ENCODE assay signal across 20 mouse cellular contexts in the genomic region with DNA sequence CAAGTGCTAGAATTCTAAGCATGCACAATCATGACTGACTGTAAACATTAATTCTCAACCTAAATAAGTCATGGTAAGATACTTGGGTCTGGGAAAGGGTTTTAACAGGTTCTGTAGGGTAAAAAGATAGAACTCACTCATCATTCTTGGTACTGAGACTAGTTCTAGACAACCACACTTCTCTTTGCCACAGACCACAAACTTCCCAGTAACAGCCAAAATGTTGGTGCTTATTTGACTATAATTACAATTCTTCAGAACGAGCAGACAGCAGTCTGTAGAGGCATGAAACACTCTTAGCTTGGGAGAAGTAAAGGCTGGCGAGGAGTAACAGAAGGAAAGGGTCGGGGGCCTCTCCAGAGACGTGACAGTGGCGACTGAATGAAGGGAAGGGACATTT.
DNase-seq lines count a peak whose midpoint lies in the region; ATAC-seq and TF ChIP-seq lines count a peak whose summit lies in the region.
"Had no signal": no experiment of that assay in that cellular context is flagged by ENCODE, and none has a peak within 500 bp of the region (broad histone marks: within the 10 kb centered on the region; RNA-seq: fewer than 3 reads in every experiment).

No protein-coding gene starts in this region.

- no peaks in the 10 kb centered on the region for H3K9me3 ChIP-seq in liver, embryonic 14.5 days (ENCODE audit: control insufficient read depth, low read length)
- H3K9me3 ChIP-seq: embryonic facial prominence, embryonic 12.5 days; G1E; heart, embryonic 10.5 days; kidney, embryonic 15.5 days; limb, embryonic 12.5 days; lung, embryonic 15.5 days; midbrain, embryonic 13.5 days had no signal

- 0 out of 2 replicates have a peak overlapping the region, but pooled peaks have one; percentile 42 for H3K27ac ChIP-seq in thymus, adult 2 months (ENCODE audit: control insufficient read depth, insufficient read depth, low read length)
- H3K27ac ChIP-seq in liver, embryonic 14.5 days, result no peak overlapping the region
- H3K27ac ChIP-seq: embryonic facial prominence, embryonic 12.5 days; heart, embryonic 10.5 days; limb, embryonic 12.5 days; lung, embryonic 15.5 days; macrophage; midbrain, embryonic 13.5 days had no signal

- TF ChIP-seq CTCF in thymus, adult 2 months (IDR thresholded peaks at IDR 0.05; ENCODE audit: borderline replicate concordance, control insufficient read depth, extremely low read depth, insufficient read depth, low read length, poor library complexity), result no peak
- no peak for TF ChIP-seq CTCF in liver, embryonic 14.5 days (IDR thresholded peaks at IDR 0.05; ENCODE audit: low read depth)

- ATAC-seq in inflammation-experienced regulatory T-cells, adult 6 months, result peak; percentile 42
- ATAC-seq in liver, embryonic 14.5 days (ENCODE audit: insufficient read depth), result no peak
- ATAC-seq: forebrain, embryonic 14.5 days; midbrain, embryonic 13.5 days had no signal

- no peak for TF ChIP-seq EP300 in liver, embryonic 14.5 days (IDR thresholded peaks at IDR 0.05; ENCODE audit: low read depth)

- H3K4me1 ChIP-seq in thymus, adult 2 months (replicated peaks; ENCODE audit: control insufficient read depth, insufficient read depth, low read length), result peaks cover 18% of the 10 kb centered on the region
- H3K4me1 ChIP-seq in liver, embryonic 14.5 days (replicated peaks; ENCODE audit: control insufficient read depth in 2 of 2, insufficient read depth in 2 of 2, low read length in 1 of 2), result peaks cover 37 to 45% of the 10 kb centered on the region in 2 experiments

- no peak for TF ChIP-seq POLR2A in thymus, adult 2 months (IDR thresholded peaks at IDR 0.05; ENCODE audit: control insufficient read depth, extremely low read depth, insufficient read depth, low read length, poor library complexity)

- H3K4me3 ChIP-seq in thymus, adult 2 months (ENCODE audit: control insufficient read depth, insufficient read depth, low read length), result no peak overlapping the region
- no peak overlapping the region for H3K4me3 ChIP-seq in liver, embryonic 14.5 days (ENCODE audit: insufficient read depth in 1 of 2, low read depth in 2 of 2, low read length in 2 of 2)
- H3K4me3 ChIP-seq: embryonic facial prominence, embryonic 12.5 days; erythroblast, embryonic 14.5 days; heart, embryonic 10.5 days; kidney, embryonic 15.5 days; limb, embryonic 12.5 days; lung, embryonic 15.5 days; midbrain, embryonic 13.5 days had no signal

- no peak for DNase-seq in thymus, adult 2 months
- no peak for DNase-seq in thymus, postnatal 10 days (ENCODE audit: low spot score in 2 of 2)
- no peak for DNase-seq in liver, embryonic 14.5 days (ENCODE audit: low read depth in 3 of 3, low spot score in 3 of 3)
- no peak for DNase-seq in cerebellum, adult 11-12 months
- no peak for DNase-seq in embryo, embryonic 10.5 days (ENCODE audit: low spot score)
- DNase-seq in cerebellum, adult 18-20 months, result no peak
- DNase-seq: cerebellum, adult 9-11 months; heart, postnatal 10 days; right cerebral cortex, postnatal 14 days had no signal

- 19% methylated on average over 5 of the region's 5 CpGs for WGBS in thymus, adult 2 months
- WGBS in liver, embryonic 14.5 days (ENCODE audit: insufficient replicate concordance), result 21% methylated on average over 5 of the region's 5 CpGs

- peak overlapping the region; percentile 44 for H3K4me2 ChIP-seq in liver, embryonic 14.5 days (ENCODE audit: low read depth)
- H3K4me2 ChIP-seq: embryonic facial prominence, embryonic 12.5 days; limb, embryonic 12.5 days; midbrain, embryonic 13.5 days had no signal

- H3K9ac ChIP-seq in liver, embryonic 14.5 days (replicated peaks), result peak overlapping the region; percentile 45; the same call in 1 of the 2 replicates
- H3K9ac ChIP-seq: embryonic facial prominence, embryonic 12.5 days; kidney, embryonic 15.5 days; limb, embryonic 12.5 days; lung, embryonic 15.5 days; midbrain, embryonic 13.5 days had no signal

- no peaks in the 10 kb centered on the region for H3K27me3 ChIP-seq in thymus, adult 2 months (ENCODE audit: control insufficient read depth, insufficient read depth, low read length)
- H3K27me3 ChIP-seq in liver, embryonic 14.5 days (ENCODE audit: control insufficient read depth, insufficient read depth, low read length), result no peaks in the 10 kb centered on the region
- H3K27me3 ChIP-seq: embryonic facial prominence, embryonic 12.5 days; kidney, embryonic 15.5 days; limb, embryonic 12.5 days; lung, embryonic 15.5 days; midbrain, embryonic 13.5 days had no signal

- no peaks in the 10 kb centered on the region for H3K36me3 ChIP-seq in thymus, adult 2 months (ENCODE audit: control insufficient read depth, insufficient read depth, low read length)
- no peaks in the 10 kb centered on the region for H3K36me3 ChIP-seq in liver, embryonic 14.5 days (replicated peaks; ENCODE audit: control insufficient read depth, insufficient read depth, low read depth)
- H3K36me3 ChIP-seq: kidney, embryonic 15.5 days; lung, embryonic 15.5 days; midbrain, embryonic 13.5 days had no signal
